In genomic region chr9:53829081-53829865, GRCm38 (mm10) we compare ENCODE assay signal across 8 mouse cellular contexts. TPM values are rescaled to one million over a fixed set of nuclear protein-coding genes. Genes with fewer than 3 reads are reported as not detected.
DNase-seq lines count a peak whose midpoint lies in the region; ATAC-seq lines count a peak whose summit lies in the region.

No protein-coding gene starts in this region.

- no peaks in the 10 kb centered on the region for H3K36me3 ChIP-seq in heart, embryonic 12.5 days
- no peaks in the 10 kb centered on the region for H3K36me3 ChIP-seq in kidney, embryonic 16.5 days (ENCODE audit: insufficient read depth, low read length)
- H3K36me3 ChIP-seq in liver, embryonic 12.5 days = no peaks in the 10 kb centered on the region

- ATAC-seq in heart, embryonic 12.5 days (ENCODE audit: insufficient number of reproducible peaks, low FRiP score) = no peak
- ATAC-seq in kidney, embryonic 16.5 days (ENCODE audit: low FRiP score, low TSS enrichment) = peak; percentile 57; the same call in 1 of the 2 replicates
- ATAC-seq in liver, embryonic 12.5 days = no peak

- 0 out of 2 replicates have a peak, but pooled peaks cover 4% of the 10 kb centered on the region for H3K4me1 ChIP-seq in heart, embryonic 12.5 days (replicated peaks)
- H3K4me1 ChIP-seq in kidney, embryonic 16.5 days (ENCODE audit: insufficient read depth, low read length) = no peaks in the 10 kb centered on the region
- peaks cover 8% of the 10 kb centered on the region; the same call in 1 of the 2 replicates for H3K4me1 ChIP-seq in liver, embryonic 12.5 days

- peak overlapping the region; percentile 51 for H3K4me3 ChIP-seq in heart, embryonic 12.5 days
- H3K4me3 ChIP-seq in kidney, embryonic 16.5 days (ENCODE audit: low read length) = peak overlapping the region; percentile 55
- H3K4me3 ChIP-seq in liver, embryonic 12.5 days = peak overlapping the region; percentile 41

- peaks cover 13% of the 10 kb centered on the region for H3K27me3 ChIP-seq in heart, embryonic 12.5 days (replicated peaks)
- H3K27me3 ChIP-seq in kidney, embryonic 16.5 days (ENCODE audit: insufficient read depth, low read length) = no peaks in the 10 kb centered on the region; the same call in 1 of the 2 replicates
- peaks cover 18% of the 10 kb centered on the region for H3K27me3 ChIP-seq in liver, embryonic 12.5 days (replicated peaks)

- peak overlapping the region; percentile 71 for H3K4me2 ChIP-seq in heart, embryonic 12.5 days
- H3K4me2 ChIP-seq in kidney, embryonic 16.5 days (replicated peaks; ENCODE audit: low read depth, low read length) = peak overlapping the region; percentile 71
- peak overlapping the region; percentile 53 for H3K4me2 ChIP-seq in liver, embryonic 12.5 days

- no peak overlapping the region for H3K27ac ChIP-seq in heart, embryonic 12.5 days (ENCODE audit: poor library complexity, severe bottlenecking)
- no peak overlapping the region for H3K27ac ChIP-seq in kidney, embryonic 16.5 days (ENCODE audit: low read length)
- H3K27ac ChIP-seq in liver, embryonic 12.5 days = no peak overlapping the region

- 14% methylated on average over 14 of the region's 14 CpGs for WGBS in heart, embryonic 12.5 days
- 16% methylated on average over 14 of the region's 14 CpGs for whole genome bisulfite sequencing in kidney, embryonic 16.5 days
- WGBS in liver, embryonic 12.5 days (ENCODE audit: insufficient replicate concordance) = 15% methylated on average over 14 of the region's 14 CpGs

- H3K9ac ChIP-seq in heart, embryonic 12.5 days = peak overlapping the region; percentile 64
- peak overlapping the region; percentile 67 for H3K9ac ChIP-seq in kidney, embryonic 16.5 days (replicated peaks; ENCODE audit: low read length)
- H3K9ac ChIP-seq in liver, embryonic 12.5 days = 0 out of 2 replicates have a peak overlapping the region, but pooled peaks have one; percentile 9

- H3K9me3 ChIP-seq in heart, embryonic 12.5 days (replicated peaks) = no peaks in the 10 kb centered on the region
- no peaks in the 10 kb centered on the region for H3K9me3 ChIP-seq in kidney, embryonic 16.5 days (ENCODE audit: low read length)
- H3K9me3 ChIP-seq in liver, embryonic 12.5 days (replicated peaks) = no peaks in the 10 kb centered on the region

- DNase-seq in A20 (ENCODE audit: low read depth, low spot score) (peak; percentile 73), NIH3T3 (ENCODE audit: low read depth) (peak; percentile 67)
- peak; percentile 25 to 52 for DNase-seq in cerebellum, postnatal 4 days (ENCODE audit: low spot score in 2 of 2)
- DNase-seq in naive thymus-derived CD4-positive, alpha-beta T cell, adult 2 months (ENCODE audit: low read depth) = peak; percentile 62
- no peak for DNase-seq in testis, postnatal 14 days (ENCODE audit: low spot score)

RNA-seq across cellular contexts. Expression of gene Sln, which starts 20.7 kb away (rescaled TPM):
- 9.4 and 13.7 TPM in 2 replicates for polyA plus RNA-seq in heart, embryonic 12.5 days (2016; fragmentation: Nextera tagmentation; extraction: Ambion mirVana)
- 4.5 TPM in 2 replicates for polyA plus RNA-seq in kidney, embryonic 16.5 days (2015; fragmentation: Nextera tagmentation; extraction: Ambion mirVana)
- 0.15 and 0.49 TPM in 2 replicates for polyA plus RNA-seq in liver, embryonic 12.5 days (2016; fragmentation: Nextera tagmentation; extraction: Ambion mirVana)

RNA-seq across cellular contexts. Expression of gene Slc35f2, which starts 57.9 kb away (rescaled TPM):
- 0.63 and 0.74 TPM in 2 replicates for polyA plus RNA-seq in heart, embryonic 12.5 days (2016; fragmentation: Nextera tagmentation; extraction: Ambion mirVana)
- 20.1 and 20.4 TPM in 2 replicates for polyA plus RNA-seq in kidney, embryonic 16.5 days (2015; fragmentation: Nextera tagmentation; extraction: Ambion mirVana)
- 0.52 and 0.67 TPM in 2 replicates for polyA plus RNA-seq in liver, embryonic 12.5 days (2016; fragmentation: Nextera tagmentation; extraction: Ambion mirVana)

Comparison
In these comparisons a context has a peak if more than half of its experiments do, and no peak if none do; other contexts are left out.
1. H3K9ac ChIP-seq: peak in every context shown above with its lines; median percentile 67 in kidney, embryonic 16.5 days; 64 in heart, embryonic 12.5 days; 9 in liver, embryonic 12.5 days.
2. RNA of gene Slc35f2, which starts 57.9 kb away (polyA plus RNA-seq): 20.1 to 20.4 TPM in kidney, embryonic 16.5 days; 0.63 to 0.74 TPM in heart, embryonic 12.5 days and 0.52 to 0.67 TPM in liver, embryonic 12.5 days; every median in the first group is over 10 times any median in the second.
3. Peak in every context shown above with its lines, with median percentiles within 50 percentile points of each other: H3K4me2 ChIP-seq and H3K4me3 ChIP-seq.